Mouse (Mus musculus): ENCODE measurements around the gene Radil.

Radil gene

DNA sequence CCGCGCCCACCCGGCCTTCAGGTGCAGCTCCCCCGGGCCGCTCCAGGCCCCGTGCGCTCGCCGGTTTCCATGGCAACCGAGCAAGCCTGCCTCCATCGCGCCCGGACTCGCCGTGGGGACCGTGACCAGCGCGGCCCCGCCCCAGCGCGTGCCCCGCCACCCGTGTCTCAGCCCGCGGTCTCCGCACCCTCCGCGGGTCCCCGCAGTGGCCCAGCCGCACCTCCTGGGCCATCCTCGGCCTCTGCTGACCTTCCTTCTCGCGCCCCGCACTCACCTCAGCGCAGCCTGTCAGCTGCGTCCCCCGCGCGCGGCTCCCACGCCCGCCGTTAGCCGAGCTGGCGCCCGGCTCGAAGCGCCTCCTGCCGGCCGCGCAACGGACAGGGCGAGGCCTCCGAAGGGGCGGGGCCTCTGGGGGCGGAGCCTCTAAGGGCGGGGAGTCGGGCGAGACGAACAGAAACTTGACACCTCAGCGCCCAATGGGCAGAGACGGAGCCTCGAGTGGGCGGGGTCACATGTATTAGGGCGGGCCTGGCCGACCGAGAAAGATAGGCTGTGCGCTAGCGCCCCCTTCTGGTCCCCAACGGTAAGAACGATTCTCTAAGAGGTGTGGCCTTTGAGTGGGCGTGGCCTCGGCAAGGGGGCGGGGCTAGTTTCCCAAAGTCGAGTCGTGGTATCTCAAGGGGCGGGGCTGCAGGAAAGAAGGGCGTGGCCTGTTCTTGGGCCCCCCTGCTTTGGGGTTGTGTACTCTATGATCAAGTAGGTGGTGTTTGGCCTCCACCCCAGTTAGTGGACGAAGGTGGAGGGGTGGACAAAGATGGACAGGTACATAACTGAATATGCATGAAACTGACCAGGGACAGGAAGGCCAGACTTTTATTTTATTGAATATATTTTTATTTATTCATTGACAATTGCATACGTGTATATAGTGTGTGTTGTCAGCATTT is at the start of gene Radil:
Gene Radil, minus strand, starts transcription at position 393 of the 947 bp plus-strand sequence.
- DNase-seq (ENCODE audit: low spot score), result peak; percentile 99

- DNase-seq (ENCODE audit: low spot score), result no peak
These were observed 46.9 kb upstream of the Radil start for GRCm38 (mm10) chr5:142597648-142598390.

- DNase-seq (ENCODE audit: low spot score), result no peak
These were observed 45.8 kb upstream of the Radil start for GRCm38 (mm10) chr5:142596723-142597122.

GRCm38 (mm10) chr5:142595698-142596097 is 44.8 kb upstream of the Radil start:
- DNase-seq (ENCODE audit: low spot score), result no peak

- no peak for DNase-seq (ENCODE audit: low spot score)
These were observed 40.2 kb upstream of the Radil start for GRCm38 (mm10) chr5:142590953-142591616.

- DNase-seq (ENCODE audit: low spot score), result peak; percentile 32
These were observed 32.8 kb upstream of the Radil start for GRCm38 (mm10) chr5:142583616-142584126.

- DNase-seq (ENCODE audit: low spot score), result peak; percentile 60
These were observed 30.6 kb upstream of the Radil start for GRCm38 (mm10) chr5:142581517-142581916.

GRCm38 (mm10) chr5:142578192-142578591 is 27.3 kb upstream of the Radil start:
- DNase-seq (ENCODE audit: low spot score), result no peak

GRCm38 (mm10) chr5:142576832-142577231 is 25.9 kb upstream of the Radil start:
- no peak for DNase-seq (ENCODE audit: low spot score)

DNA sequence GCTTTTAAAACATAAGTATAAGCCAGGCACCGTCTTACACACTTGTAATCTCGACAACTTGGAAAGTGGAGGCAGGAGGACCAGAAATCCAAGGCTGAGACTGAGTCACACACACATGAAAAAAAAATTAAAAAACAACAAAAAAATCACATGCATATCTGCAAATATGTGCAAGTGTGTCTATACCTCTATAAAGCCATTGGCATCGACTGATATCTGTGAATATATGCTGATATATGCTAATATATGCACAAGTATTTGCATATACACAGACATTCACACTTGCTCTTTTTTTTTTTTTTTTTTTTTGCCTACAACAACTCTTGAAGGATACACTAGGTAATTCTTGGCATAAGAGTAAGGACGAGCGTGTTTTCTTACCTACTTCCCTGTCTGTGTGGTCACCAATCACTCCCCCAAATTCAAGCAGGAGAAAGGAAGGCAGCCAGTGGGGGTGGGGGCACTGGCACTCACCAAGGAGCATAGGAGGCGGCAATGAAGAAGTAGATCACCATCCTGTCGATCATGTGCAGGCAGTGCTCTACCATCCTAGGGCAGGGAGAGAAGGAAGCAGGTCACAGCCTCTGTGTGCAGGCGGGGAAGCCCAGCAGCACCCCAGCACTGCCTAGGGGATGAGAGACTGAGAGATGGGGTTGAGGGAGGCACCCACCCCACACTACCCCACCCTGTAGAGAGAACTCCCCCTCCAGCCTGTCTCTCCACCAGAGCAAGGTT is 23.6 kb upstream of the Radil start:
- no peak for DNase-seq (ENCODE audit: low spot score)

GRCm38 (mm10) chr5:142564606-142565005 is 13.7 kb upstream of the Radil start:
- no peak for DNase-seq (ENCODE audit: low spot score)

- DNase-seq (ENCODE audit: low spot score), result no peak
These were observed 9.4 kb upstream of the Radil start for GRCm38 (mm10) chr5:142560261-142560660.

GRCm38 (mm10) chr5:142557397-142558067 is 6.6 kb upstream of the Radil start:
- peak; percentile 79 for DNase-seq (ENCODE audit: low spot score)

DNA sequence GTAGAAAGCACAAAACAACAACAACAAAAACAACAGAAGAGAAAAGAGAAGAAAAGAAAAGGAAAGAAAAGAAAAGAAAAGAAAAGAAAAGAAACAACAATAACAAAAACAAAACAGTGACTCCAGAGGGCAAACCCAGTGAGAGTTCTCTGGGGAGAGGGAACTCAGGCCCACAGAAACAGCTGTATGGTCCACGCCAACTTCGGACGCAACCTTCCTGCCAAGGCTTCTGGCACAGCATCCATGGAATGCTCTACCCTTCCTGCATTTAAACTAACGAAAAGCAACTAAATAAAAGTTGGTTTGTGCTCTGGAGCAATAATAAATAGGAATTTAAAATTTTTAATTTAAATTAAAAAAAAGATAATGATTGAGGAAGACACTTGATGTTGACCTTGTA is 5.8 kb upstream of the Radil start:
- DNase-seq (ENCODE audit: low spot score), result no peak

DNA sequence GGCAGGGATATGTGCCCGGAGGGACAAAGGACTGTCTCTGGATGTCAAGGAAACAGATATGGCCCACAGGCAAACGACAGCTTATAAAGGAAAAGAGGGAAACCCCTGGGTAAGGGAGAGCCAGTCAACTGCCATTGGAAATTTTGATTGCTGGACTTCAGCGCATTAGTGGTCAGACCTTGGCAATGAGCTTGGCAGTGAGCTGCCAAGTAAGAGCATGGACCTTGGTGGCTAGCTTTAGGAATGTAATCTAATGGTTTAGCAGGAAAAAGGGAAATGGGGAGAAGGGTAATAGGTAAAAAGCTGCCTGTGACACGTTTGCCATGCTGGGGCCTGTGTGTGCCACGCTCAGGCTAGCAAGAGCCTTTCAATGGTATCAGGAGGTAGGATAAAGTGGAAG is 5.0 kb upstream of the Radil start:
- no peak for DNase-seq (ENCODE audit: low spot score)

GRCm38 (mm10) chr5:142549961-142550705 is 765 bp downstream of the Radil start:
- DNase-seq (ENCODE audit: low spot score), result peak; percentile 30

DNA sequence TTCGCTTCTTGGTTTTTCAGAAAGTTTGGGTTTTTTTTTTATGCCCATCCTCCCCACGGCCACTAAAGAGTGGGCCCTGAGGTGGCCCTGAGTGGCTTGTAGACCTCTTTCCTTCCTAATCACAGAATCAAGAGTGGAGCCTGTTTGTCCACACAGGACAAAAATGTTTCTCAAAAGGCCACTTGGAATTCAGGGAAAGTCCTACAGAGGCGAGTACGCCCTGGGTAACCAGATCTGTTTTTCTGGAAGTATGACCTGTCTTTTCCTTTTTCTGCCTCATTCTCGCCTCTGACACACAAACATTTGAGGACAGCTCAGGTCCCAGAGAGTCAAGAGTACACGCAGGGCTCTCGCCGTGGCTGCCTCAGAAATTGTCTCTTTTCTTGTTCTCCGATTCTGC is 1.5 kb downstream of the Radil start:
- DNase-seq (ENCODE audit: low spot score), result no peak

- DNase-seq (ENCODE audit: low spot score), result no peak
These were observed 3.8 kb downstream of the Radil start for GRCm38 (mm10) chr5:142547066-142547465.

DNA sequence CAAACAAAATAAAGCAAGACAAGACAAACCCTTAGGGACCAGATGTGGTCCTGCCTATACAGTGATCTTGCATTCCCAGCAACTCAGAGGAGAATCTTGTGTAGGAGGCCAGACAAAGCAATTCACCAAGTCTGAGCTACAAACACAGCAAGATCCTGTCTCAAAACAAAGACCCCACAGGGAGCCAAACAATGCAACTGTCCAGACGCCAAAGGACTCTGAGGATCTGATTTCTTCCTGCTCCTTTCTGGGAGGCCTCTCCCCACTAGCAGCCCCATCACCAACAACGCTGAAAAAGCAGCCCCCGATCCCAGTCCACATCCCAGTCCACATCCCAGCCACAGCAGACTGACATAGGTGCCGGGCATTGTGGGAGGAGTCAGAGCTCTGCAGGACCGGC is 4.6 kb downstream of the Radil start:
- no peak for DNase-seq (ENCODE audit: low spot score)
